Mouse (Mus musculus): ENCODE measurements around the gene Anks1b. TPM values are rescaled to one million over a fixed set of nuclear protein-coding genes. Genes with fewer than 3 reads are reported as not detected.

Gene Anks1b
- polyA plus RNA-seq, 1 experiment from 2014 or later = 0.80 TPM

DNA sequence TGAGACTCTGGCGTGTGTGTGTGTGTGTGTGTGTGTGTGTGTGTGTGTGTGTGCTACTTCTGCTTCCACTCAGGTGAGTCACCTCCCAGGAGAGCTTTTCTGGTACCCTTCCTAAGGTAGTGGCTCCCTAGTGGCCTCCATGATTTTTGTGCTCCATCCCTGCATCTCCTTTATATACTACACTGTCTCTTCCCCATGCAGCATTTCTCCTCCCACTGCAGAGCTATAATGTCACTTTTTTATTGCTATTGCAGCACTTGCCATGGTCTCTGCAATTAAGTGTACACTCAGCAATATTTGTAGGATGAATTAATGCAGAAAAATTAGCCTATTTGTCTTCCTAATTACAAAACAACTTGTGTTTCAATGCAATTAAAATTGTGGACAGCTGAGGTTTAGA lies 482.9 kb downstream of the Anks1b start:
- no peak overlapping the region for H3K9ac ChIP-seq (ENCODE audit: low read depth, low read length)
- no peak overlapping the region for H3K27ac ChIP-seq (ENCODE audit: low read depth, low read length)
- no peaks in the 10 kb centered on the region for H3K27me3 ChIP-seq (replicated peaks; ENCODE audit: control insufficient read depth, insufficient read depth, low read length)
- no peak overlapping the region for H3K4me2 ChIP-seq
- ATAC-seq (replicated peaks; ENCODE audit: low FRiP score) = no peak
- WGBS = 40% methylated on average over 1 of the region's 1 CpGs
- no peaks in the 10 kb centered on the region for H3K9me3 ChIP-seq (ENCODE audit: control insufficient read depth, low read length)
- H3K4me1 ChIP-seq (replicated peaks; ENCODE audit: control insufficient read depth, insufficient read depth, low read length) = no peaks in the 10 kb centered on the region
- H3K36me3 ChIP-seq (ENCODE audit: control insufficient read depth, insufficient read depth, low read length) = no peaks in the 10 kb centered on the region
- DNase-seq (ENCODE audit: low spot score) = no peak
- H3K4me3 ChIP-seq (ENCODE audit: low read depth, low read length) = no peak overlapping the region

DNA sequence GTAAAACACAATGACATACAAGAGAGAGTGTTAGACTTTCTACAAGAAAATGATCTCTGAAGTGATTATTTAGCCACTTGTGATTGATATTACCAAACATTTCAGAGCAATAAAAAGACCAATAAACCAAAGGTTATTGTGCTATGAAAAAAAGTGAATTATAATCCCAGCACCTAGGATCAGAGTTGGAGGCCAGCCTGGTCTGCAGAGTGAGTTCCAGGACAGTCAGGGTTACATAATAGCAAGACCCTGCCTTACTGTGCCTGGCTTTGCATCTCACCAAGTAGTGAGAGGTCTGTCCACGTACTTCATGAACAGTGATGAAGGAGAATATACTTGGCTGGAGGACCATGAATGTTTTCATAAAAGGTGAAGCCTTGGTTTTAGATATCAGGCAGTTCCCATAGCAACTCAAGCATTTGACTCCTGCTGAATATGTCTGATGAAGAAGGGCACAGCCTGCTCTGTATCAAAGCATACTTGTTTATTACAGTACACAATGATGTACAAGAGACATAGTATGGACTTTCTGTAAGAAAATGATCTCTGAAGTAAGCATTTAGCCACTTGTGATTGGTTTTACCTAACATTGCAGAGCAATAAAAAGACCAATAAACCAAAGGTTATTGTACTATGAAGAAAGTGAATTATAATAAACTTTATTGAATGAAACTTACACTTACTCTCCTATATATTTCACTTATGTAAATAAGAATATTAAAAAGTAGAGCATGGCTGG lies 484.0 kb downstream of the Anks1b start:
- H3K9me3 ChIP-seq (ENCODE audit: control insufficient read depth, low read length) = no peaks in the 10 kb centered on the region
- H3K27ac ChIP-seq (ENCODE audit: low read depth, low read length) = no peak overlapping the region
- H3K27me3 ChIP-seq (replicated peaks; ENCODE audit: control insufficient read depth, insufficient read depth, low read length) = no peaks in the 10 kb centered on the region
- ATAC-seq (replicated peaks; ENCODE audit: low FRiP score) (no peak), DNase-seq (ENCODE audit: low spot score) (no peak)
- 60% methylated on average over 1 of the region's 1 CpGs for WGBS
- no peak overlapping the region for H3K4me3 ChIP-seq (ENCODE audit: low read depth, low read length)
- no peak overlapping the region for H3K9ac ChIP-seq (ENCODE audit: low read depth, low read length)
- no peak overlapping the region for H3K4me2 ChIP-seq
- H3K36me3 ChIP-seq (ENCODE audit: control insufficient read depth, insufficient read depth, low read length) = no peaks in the 10 kb centered on the region
- no peaks in the 10 kb centered on the region for H3K4me1 ChIP-seq (replicated peaks; ENCODE audit: control insufficient read depth, insufficient read depth, low read length)

DNA sequence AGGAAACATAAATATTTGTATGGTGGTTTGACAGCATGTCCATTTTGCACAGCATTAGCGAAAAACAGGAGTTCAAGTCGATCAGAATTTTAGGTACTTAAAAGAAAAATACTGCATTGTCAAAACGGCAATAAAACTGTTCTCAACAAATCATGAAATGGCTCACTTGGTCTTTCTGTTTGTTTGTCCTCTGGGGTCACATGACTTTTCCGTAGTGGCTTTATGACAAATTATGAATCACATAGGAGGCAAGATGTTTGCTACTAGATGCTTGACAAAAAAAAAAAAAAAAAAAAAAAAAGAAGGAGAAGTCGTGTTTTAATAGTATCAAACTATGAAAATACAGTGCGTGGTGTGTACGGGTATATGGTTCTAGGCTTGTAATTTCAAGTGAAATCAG lies 495.7 kb downstream of the Anks1b start:
- 86% methylated on average over 7 of the region's 7 CpGs for WGBS
- no peak overlapping the region for H3K4me2 ChIP-seq
- H3K9ac ChIP-seq (ENCODE audit: low read depth, low read length) = no peak overlapping the region
- H3K27me3 ChIP-seq (replicated peaks; ENCODE audit: control insufficient read depth, insufficient read depth, low read length) = no peaks in the 10 kb centered on the region
- H3K27ac ChIP-seq (ENCODE audit: low read depth, low read length) = no peak overlapping the region
- no peaks in the 10 kb centered on the region; the same call in 1 of the 2 replicates for H3K9me3 ChIP-seq (ENCODE audit: control insufficient read depth, low read length)
- no peaks in the 10 kb centered on the region for H3K36me3 ChIP-seq (ENCODE audit: control insufficient read depth, insufficient read depth, low read length)
- no peak overlapping the region for H3K4me3 ChIP-seq (ENCODE audit: low read depth, low read length)
- DNase-seq (ENCODE audit: low spot score) (no peak), ATAC-seq (replicated peaks; ENCODE audit: low FRiP score) (no peak)
- no peaks in the 10 kb centered on the region for H3K4me1 ChIP-seq (replicated peaks; ENCODE audit: control insufficient read depth, insufficient read depth, low read length)

DNA sequence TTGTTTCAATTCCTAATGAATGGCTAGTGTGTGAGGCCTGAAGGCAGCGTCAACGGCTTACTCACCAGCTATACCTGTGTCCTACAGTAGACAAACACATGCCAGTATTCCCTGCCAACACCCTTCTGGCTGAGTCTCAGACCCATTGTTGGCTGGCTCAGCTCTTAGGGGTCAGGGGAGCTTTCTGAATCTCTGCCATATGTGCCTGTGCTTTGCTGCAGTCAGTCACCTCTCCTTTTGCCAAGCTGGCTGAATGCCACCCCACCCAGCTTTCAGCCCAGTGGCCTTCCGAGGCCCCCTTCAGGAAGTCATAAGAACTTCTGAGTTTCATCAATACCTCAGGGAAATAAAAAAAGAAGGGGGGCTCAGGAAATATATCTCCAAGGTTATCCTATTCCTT lies 497.4 kb downstream of the Anks1b start:
- Histone ChIP-seq H3K36me3 (ENCODE audit: control insufficient read depth, insufficient read depth, low read length) (no peaks in the 10 kb centered on the region), H3K27ac (ENCODE audit: low read depth, low read length) (no peak overlapping the region), H3K9ac (ENCODE audit: low read depth, low read length) (no peak overlapping the region), H3K27me3 (replicated peaks; ENCODE audit: control insufficient read depth, insufficient read depth, low read length) (no peaks in the 10 kb centered on the region), H3K4me2 (no peak overlapping the region), H3K4me1 (replicated peaks; ENCODE audit: control insufficient read depth, insufficient read depth, low read length) (no peaks in the 10 kb centered on the region), H3K4me3 (ENCODE audit: low read depth, low read length) (no peak overlapping the region), H3K9me3 (ENCODE audit: control insufficient read depth, low read length) (no peaks in the 10 kb centered on the region; the same call in 1 of the 2 replicates)
- ATAC-seq (replicated peaks; ENCODE audit: low FRiP score) (no peak), DNase-seq (ENCODE audit: low spot score) (no peak)
- WGBS = 71% methylated on average over 3 of the region's 3 CpGs

DNA sequence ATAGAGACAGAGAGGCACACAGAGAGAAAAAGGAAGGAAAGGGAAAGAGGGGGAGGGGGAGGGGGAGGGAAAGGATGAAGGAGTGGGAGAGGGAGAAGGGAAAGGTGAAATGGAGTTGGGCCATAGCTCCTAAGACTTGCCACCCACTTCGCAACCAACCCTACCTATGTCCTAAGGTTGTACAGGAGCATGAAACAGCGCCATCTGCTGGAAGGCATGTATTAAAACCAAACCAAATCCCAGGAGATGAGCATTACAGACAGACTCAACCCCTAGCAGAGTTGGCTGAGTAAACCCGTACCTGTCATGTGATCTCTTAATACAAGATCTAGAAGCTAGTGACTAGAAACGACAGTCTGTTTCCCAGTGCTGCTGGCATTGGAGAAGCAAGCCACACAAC lies 500.2 kb downstream of the Anks1b start:
- Histone ChIP-seq H3K9ac (ENCODE audit: low read depth, low read length) (no peak overlapping the region), H3K9me3 (ENCODE audit: control insufficient read depth, low read length) (no peaks in the 10 kb centered on the region; the same call in 1 of the 2 replicates), H3K4me2 (no peak overlapping the region), H3K27ac (ENCODE audit: low read depth, low read length) (no peak overlapping the region), H3K27me3 (replicated peaks; ENCODE audit: control insufficient read depth, insufficient read depth, low read length) (no peaks in the 10 kb centered on the region), H3K4me3 (ENCODE audit: low read depth, low read length) (no peak overlapping the region), H3K36me3 (ENCODE audit: control insufficient read depth, insufficient read depth, low read length) (no peaks in the 10 kb centered on the region), H3K4me1 (replicated peaks; ENCODE audit: control insufficient read depth, insufficient read depth, low read length) (no peaks in the 10 kb centered on the region)
- DNase-seq (ENCODE audit: low spot score) (no peak), ATAC-seq (replicated peaks; ENCODE audit: low FRiP score) (no peak; the same call in 1 of the 2 replicates)
- 27% methylated on average over 4 of the region's 4 CpGs for WGBS

DNA sequence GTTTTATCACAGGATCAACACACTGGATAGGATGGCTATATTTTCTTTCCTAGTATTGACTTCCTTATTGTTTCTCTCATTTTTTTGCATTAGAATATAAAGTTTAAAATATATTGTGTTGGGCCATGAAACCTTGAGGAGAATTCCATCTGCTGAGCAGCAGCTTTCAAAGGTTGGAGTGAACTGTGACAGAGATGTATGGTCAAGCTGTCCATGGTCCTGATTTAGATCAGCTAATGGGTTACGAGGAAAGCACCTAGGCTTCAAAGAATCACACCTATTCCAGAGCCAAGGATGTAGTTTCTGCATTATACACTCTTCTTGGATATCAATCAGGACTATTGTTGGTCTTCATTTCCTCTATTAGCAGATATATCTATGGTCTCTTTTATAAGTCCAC lies 503.3 kb downstream of the Anks1b start:
- WGBS = 48% methylated on average over 1 of the region's 1 CpGs
- H3K9me3 ChIP-seq (ENCODE audit: control insufficient read depth, low read length) = no peaks in the 10 kb centered on the region
- H3K36me3 ChIP-seq (ENCODE audit: control insufficient read depth, insufficient read depth, low read length) = no peaks in the 10 kb centered on the region
- DNase-seq (ENCODE audit: low spot score) = no peak
- ATAC-seq (replicated peaks; ENCODE audit: low FRiP score) = no peak
- no peak overlapping the region for H3K4me2 ChIP-seq
- no peak overlapping the region for H3K9ac ChIP-seq (ENCODE audit: low read depth, low read length)
- no peaks in the 10 kb centered on the region for H3K4me1 ChIP-seq (replicated peaks; ENCODE audit: control insufficient read depth, insufficient read depth, low read length)
- H3K27ac ChIP-seq (ENCODE audit: low read depth, low read length) = no peak overlapping the region
- no peaks in the 10 kb centered on the region for H3K27me3 ChIP-seq (replicated peaks; ENCODE audit: control insufficient read depth, insufficient read depth, low read length)
- H3K4me3 ChIP-seq (ENCODE audit: low read depth, low read length) = no peak overlapping the region

DNA sequence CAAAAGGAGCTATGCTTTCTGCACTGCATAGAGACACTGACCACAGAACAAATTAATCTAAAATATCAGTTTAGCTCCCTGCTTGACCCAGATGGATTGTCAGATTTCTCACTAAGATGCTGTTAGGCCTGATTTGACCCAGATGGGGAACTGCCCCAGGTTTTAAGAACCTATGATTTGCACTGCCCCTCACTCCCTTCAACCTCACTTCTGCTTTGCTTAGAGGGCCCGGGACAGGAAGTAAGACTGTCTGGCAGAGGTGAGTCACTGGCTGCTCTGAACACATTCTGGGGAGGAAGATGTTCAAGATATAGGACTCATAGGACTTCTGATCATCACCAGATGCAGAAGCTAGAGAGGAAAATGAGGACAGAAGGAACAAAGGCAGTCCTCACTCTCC lies 506.8 kb downstream of the Anks1b start:
- Histone ChIP-seq H3K27ac (ENCODE audit: low read depth, low read length) (no peak overlapping the region), H3K27me3 (replicated peaks; ENCODE audit: control insufficient read depth, insufficient read depth, low read length) (no peaks in the 10 kb centered on the region), H3K4me2 (no peak overlapping the region), H3K36me3 (ENCODE audit: control insufficient read depth, insufficient read depth, low read length) (no peaks in the 10 kb centered on the region), H3K9ac (ENCODE audit: low read depth, low read length) (no peak overlapping the region), H3K4me1 (replicated peaks; ENCODE audit: control insufficient read depth, insufficient read depth, low read length) (no peaks in the 10 kb centered on the region), H3K4me3 (ENCODE audit: low read depth, low read length) (no peak overlapping the region), H3K9me3 (ENCODE audit: control insufficient read depth, low read length) (no peaks in the 10 kb centered on the region)
- DNase-seq (ENCODE audit: low spot score) (no peak), ATAC-seq (replicated peaks; ENCODE audit: low FRiP score) (no peak)
- 60% methylated on average over 1 of the region's 1 CpGs for WGBS

DNA sequence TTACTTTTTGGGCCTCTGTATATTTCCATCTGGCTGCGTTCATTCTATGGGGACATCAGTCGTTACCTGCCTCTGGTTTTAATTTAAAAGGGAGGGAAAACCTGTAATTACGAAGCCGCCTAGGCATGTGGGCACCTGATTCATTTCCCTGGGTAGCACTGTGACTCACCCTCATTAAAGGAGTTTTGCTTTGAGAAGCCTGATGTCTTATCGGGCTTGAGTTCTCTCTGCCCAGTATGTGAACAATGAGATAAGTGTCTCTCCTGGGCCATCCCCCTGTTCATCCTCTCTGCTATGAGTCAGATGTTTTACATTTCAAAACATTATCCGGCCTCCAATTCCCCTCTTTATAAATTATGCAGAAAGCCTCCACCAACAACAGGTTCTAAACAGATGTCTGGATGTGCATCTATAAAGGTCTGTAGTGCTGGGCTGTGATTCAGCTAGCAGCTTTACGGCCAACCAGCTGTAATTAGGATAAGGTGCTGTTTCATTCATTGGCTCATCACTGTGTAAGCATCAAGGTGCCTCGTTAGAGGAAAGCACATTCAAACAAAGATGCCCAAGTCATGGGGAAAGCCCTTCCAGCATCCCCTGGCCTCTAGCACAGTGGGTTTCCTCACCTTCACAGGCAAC lies 507.5 kb downstream of the Anks1b start:
- DNase-seq (ENCODE audit: low spot score) (no peak), ATAC-seq (replicated peaks; ENCODE audit: low FRiP score) (no peak)
- no peak overlapping the region for H3K4me2 ChIP-seq
- no peak overlapping the region for H3K9ac ChIP-seq (ENCODE audit: low read depth, low read length)
- no peaks in the 10 kb centered on the region for H3K9me3 ChIP-seq (ENCODE audit: control insufficient read depth, low read length)
- 71% methylated on average over 8 of the region's 8 CpGs for WGBS
- no peak overlapping the region for H3K27ac ChIP-seq (ENCODE audit: low read depth, low read length)
- H3K27me3 ChIP-seq (replicated peaks; ENCODE audit: control insufficient read depth, insufficient read depth, low read length) = no peaks in the 10 kb centered on the region
- no peaks in the 10 kb centered on the region for H3K4me1 ChIP-seq (replicated peaks; ENCODE audit: control insufficient read depth, insufficient read depth, low read length)
- no peaks in the 10 kb centered on the region for H3K36me3 ChIP-seq (ENCODE audit: control insufficient read depth, insufficient read depth, low read length)
- H3K4me3 ChIP-seq (ENCODE audit: low read depth, low read length) = no peak overlapping the region

DNA sequence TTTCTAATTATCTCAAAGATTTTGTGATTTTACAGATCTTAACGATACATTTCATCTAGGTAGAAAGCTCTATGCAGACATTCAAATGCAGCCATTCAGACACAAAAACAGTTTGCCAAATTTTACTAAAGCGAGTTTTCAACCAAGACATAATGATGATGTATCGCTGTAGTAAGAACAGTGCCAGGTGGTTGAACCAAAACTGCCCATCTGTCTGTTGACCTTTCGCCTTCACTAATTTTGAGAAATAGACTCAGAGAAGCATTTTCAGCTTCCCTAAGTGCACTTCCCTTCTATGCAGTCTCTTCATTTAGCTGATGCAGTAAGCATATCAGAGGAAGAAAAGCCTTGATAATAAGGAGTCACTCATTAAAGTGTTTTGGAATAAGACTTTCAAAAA lies 527.1 kb downstream of the Anks1b start:
- Histone ChIP-seq H3K27me3 (replicated peaks; ENCODE audit: control insufficient read depth, insufficient read depth, low read length) (no peaks in the 10 kb centered on the region), H3K4me1 (replicated peaks; ENCODE audit: control insufficient read depth, insufficient read depth, low read length) (no peaks in the 10 kb centered on the region), H3K4me2 (no peak overlapping the region), H3K36me3 (ENCODE audit: control insufficient read depth, insufficient read depth, low read length) (no peaks in the 10 kb centered on the region), H3K9me3 (ENCODE audit: control insufficient read depth, low read length) (no peaks in the 10 kb centered on the region), H3K9ac (ENCODE audit: low read depth, low read length) (no peak overlapping the region), H3K4me3 (ENCODE audit: low read depth, low read length) (no peak overlapping the region), H3K27ac (ENCODE audit: low read depth, low read length) (no peak overlapping the region)
- ATAC-seq (replicated peaks; ENCODE audit: low FRiP score) (no peak), DNase-seq (ENCODE audit: low spot score) (no peak)
- WGBS = 90% methylated on average over 4 of the region's 4 CpGs

Data from liver, embryonic 11.5 days (tissue).